Mouse (Mus musculus) MEL-GATA-1-ER (cell line): Measurements from ENCODE around the gene Tnk1.

Source experiments
- DNase-seq: peaks from one replicate; pipeline ENCODE4 v3.0.0-alpha.2; 2012; ENCODE audit warnings: low read depth; ENCODE audit errors: extremely low read depth

Gene Tnk1

GRCm38 (mm10) chr11:69837952-69838713 is 20.4 kb downstream of the Tnk1 start, which contains the start of gene Tmem256:
Gene Tmem256 (plus strand): TSS chr11:69838514.
- DNase-seq: peak; percentile 98

- DNase-seq: no peak
Measured at GRCm38 (mm10) chr11:69837604-69837951, 21.0 kb downstream of the Tnk1 start, which contains the start of gene Nlgn2. Gene Nlgn2 (minus strand): TSS chr11:69837784.

- no peak for DNase-seq
Measured at GRCm38 (mm10) chr11:69836703-69837576, 21.6 kb downstream of the Tnk1 start.

GRCm38 (mm10) chr11:69835966-69836335 is 22.6 kb downstream of the Tnk1 start:
- no peak for DNase-seq

GRCm38 (mm10) chr11:69835326-69835965 is 23.1 kb downstream of the Tnk1 start:
- no peak for DNase-seq

GRCm38 (mm10) chr11:69834001-69834549 is 24.5 kb downstream of the Tnk1 start:
- DNase-seq: peak; percentile 29

GRCm38 (mm10) chr11:69833554-69833953 is 25.0 kb downstream of the Tnk1 start:
- peak; percentile 51 for DNase-seq

- DNase-seq: no peak
Measured at GRCm38 (mm10) chr11:69828832-69829231, 29.7 kb downstream of the Tnk1 start.

DNA sequence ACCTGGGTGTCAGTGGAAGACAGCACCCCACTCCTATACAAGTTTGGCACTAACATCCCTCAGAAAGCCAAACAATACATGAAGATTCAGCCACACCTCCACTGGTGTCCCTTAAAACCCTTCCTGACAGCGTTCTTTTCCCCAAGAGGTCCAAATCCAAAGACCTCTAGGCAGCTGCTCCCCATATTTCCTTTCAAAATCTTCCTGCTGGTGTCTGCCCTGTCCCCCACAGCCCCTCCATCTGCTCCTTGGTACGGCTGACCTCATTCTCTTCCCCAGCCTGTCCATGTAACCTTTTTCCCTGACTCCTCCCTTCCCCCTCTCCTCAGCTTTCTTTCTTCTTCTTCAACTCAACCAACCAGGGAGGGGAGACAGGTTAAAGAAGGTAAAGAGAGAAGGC is 35.1 kb downstream of the Tnk1 start:
- DNase-seq: no peak

DNA sequence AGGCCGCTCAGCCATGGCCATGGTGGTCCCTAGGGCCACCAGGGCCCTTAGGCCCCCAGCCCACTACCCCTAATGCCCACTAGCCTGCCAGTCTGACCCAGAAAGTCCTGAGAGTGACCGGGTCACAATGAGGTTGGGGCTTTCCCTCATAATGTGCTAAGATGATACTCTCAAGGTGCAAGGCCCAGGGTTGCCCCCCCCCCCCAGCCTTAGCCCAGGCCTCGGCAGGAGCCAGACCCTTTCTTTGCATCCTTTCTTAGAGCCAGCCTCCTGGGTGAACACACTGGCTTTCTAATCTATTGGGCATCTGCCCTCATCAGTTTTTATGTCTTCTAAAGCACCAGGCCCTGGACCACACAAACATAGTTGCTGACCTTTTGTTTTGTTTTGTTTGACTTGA is 36.5 kb downstream of the Tnk1 start, which contains the start of gene Spem1:
Spem1 (minus strand) TSS at position 101 of the 400 bp plus-strand sequence.
- DNase-seq: no peak

DNA sequence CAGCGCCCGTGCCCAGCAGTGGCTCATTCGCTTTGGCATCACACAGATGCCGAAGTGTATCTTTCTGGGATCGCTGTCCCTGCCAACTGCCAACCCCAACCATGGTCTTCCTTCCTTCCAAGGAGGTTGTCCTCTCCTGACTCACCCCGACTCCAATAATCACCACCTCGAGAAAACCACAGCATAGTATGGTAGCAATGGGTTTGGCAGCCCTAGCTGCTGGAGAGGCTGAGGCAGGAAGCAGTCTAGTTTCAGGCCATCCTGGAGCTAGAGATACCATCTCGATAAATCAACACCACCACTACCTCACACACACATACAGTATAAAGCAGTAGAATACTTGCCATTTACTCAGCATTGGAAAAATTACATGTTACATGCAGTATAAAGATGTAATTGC is 39.7 kb downstream of the Tnk1 start:
- no peak for DNase-seq

- no peak for DNase-seq
Measured at GRCm38 (mm10) chr11:69818365-69818764, 40.2 kb downstream of the Tnk1 start, which contains the start of gene Spem2. Gene Spem2 (minus strand): TSS chr11:69818465.

GRCm38 (mm10) chr11:69816520-69816919 is 42.0 kb downstream of the Tnk1 start:
- DNase-seq: no peak

DNA sequence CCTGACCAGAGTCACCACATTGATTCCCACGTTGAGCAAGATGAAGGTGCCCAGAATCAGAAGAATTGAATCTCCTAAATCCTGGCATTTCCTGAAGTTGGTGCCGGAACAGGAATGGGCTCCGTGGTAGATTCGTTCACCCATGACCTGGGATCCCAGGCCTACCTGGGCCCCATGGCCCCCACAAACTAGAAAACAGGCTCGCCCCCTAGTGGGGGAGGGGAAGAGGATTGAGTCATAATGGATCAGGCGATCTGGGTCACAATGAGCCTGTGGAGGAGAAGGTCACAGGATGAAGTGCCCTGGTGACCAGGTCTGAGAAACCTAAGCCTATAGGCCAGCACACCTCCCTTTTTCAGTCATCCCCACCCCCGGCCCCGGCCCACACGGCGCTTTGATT is 43.4 kb downstream of the Tnk1 start, which contains the start of gene Gm39566:
Gm39566 (minus strand) TSS at position 144 of the 400 bp plus-strand sequence.
- DNase-seq: no peak

- no peak for DNase-seq
Measured at GRCm38 (mm10) chr11:69810280-69810679, 48.2 kb downstream of the Tnk1 start.

- no peak for DNase-seq
Measured at GRCm38 (mm10) chr11:69807641-69808040, 50.9 kb downstream of the Tnk1 start.

DNA sequence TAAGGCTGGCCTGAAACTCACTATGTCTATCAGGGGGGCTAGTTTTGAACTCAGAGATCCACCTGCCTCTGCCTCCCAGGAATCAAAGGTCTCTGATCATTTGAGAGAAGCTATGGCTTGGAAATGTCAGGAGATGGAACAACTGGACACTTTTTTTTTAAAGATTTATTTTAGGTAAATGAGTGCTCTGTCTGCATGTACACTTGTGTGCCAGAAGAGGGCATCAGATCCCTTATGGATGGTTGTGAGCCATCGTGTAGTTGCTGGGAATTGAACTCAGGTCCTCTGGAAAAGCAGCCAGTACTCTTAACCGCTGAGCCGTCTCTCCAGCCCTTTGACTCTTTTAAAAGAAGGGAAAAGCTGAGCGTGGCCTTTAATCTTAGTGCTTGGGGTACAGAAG is 52.2 kb downstream of the Tnk1 start:
- DNase-seq: no peak

- DNase-seq: no peak
Measured at GRCm38 (mm10) chr11:69804972-69805909, 53.3 kb downstream of the Tnk1 start, which contains the start of gene Tmem102. Gene Tmem102 (minus strand): TSS chr11:69805624.

- no peak for DNase-seq
Measured at GRCm38 (mm10) chr11:69804652-69804940, 53.9 kb downstream of the Tnk1 start.
